Mouse (Mus musculus) cerebellum, postnatal 25 days (tissue): Measurements from ENCODE around the gene Kctd7.

Experiments
- DNase-seq, 2 experiments: peaks; one replicate each; pipeline ENCODE4 v3.0.0; 2021; ENCODE audit warnings: mixed read lengths in 2 of 2

The Kctd7 gene

GRCm38 (mm10) chr5:130192356-130192944 lies 47.8 kb downstream of the Kctd7 start:
- no peak for DNase-seq

- no peak for DNase-seq
These were observed 49.1 kb downstream of the Kctd7 start for GRCm38 (mm10) chr5:130193760-130194159.

- no peak for DNase-seq
These were observed 51.6 kb downstream of the Kctd7 start for GRCm38 (mm10) chr5:130196307-130196706.

- DNase-seq: no peak
These were observed 52.8 kb downstream of the Kctd7 start for GRCm38 (mm10) chr5:130197454-130197853.

- no peak for DNase-seq
These were observed 53.3 kb downstream of the Kctd7 start for GRCm38 (mm10) chr5:130197981-130198380.

- DNase-seq: no peak
These were observed 55.8 kb downstream of the Kctd7 start for GRCm38 (mm10) chr5:130200233-130201029.

- no peak for DNase-seq
These were observed 59.3 kb downstream of the Kctd7 start for GRCm38 (mm10) chr5:130203948-130204347.

- DNase-seq: no peak
These were observed 59.9 kb downstream of the Kctd7 start for GRCm38 (mm10) chr5:130204560-130204959.
